In the genomic region with DNA sequence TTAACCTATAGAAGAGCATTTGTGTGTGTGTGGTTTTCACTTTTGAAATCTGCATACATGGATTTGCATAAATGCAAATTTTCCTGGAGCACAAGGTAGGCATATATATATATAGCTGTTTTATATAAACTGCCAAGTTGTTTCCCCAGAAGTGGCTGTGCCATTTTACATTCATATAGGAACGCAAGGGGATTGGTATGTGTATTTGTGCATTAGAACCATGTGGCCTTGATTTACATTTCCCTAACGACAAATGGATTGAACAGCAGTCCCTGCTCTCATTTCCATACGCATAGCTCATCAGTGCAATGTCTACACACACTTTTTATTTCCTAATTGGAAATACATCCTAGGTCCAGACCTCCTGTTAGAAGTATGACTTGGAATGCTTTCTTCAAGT, we compare ENCODE assay signal across 23 mouse cellular contexts.
"Had no signal": no experiment of that assay in that cellular context is flagged by ENCODE, and none has a peak within 500 bp of the region (broad histone marks: within the 10 kb centered on the region; RNA-seq: fewer than 3 reads in every experiment).

No protein-coding gene starts in this region.

- H3K9me3 ChIP-seq: limb, embryonic 12.5 days; limb, embryonic 15.5 days; megakaryocyte, embryonic 14.5 days; midbrain, embryonic 10.5 days; midbrain, embryonic 13.5 days; neural tube, embryonic 12.5 days; neural tube, embryonic 15.5 days had no signal

- H3K36me3 ChIP-seq: limb, embryonic 12.5 days; limb, embryonic 15.5 days; midbrain, embryonic 10.5 days; midbrain, embryonic 13.5 days; neural tube, embryonic 12.5 days; neural tube, embryonic 15.5 days had no signal

- H3K4me1 ChIP-seq: limb, embryonic 15.5 days; megakaryocyte, embryonic 14.5 days; midbrain, embryonic 10.5 days; neural tube, embryonic 12.5 days had no signal

- H3K4me3 ChIP-seq: layer of hippocampus, adult 2 months; limb, embryonic 12.5 days; limb, embryonic 15.5 days; megakaryocyte, embryonic 14.5 days; midbrain, embryonic 10.5 days; midbrain, embryonic 13.5 days; neural tube, embryonic 12.5 days; neural tube, embryonic 15.5 days had no signal

- H3K27me3 ChIP-seq: limb, embryonic 12.5 days; limb, embryonic 15.5 days; megakaryocyte, embryonic 14.5 days; midbrain, embryonic 13.5 days; neural tube, embryonic 12.5 days; neural tube, embryonic 15.5 days had no signal

- ATAC-seq: liver, postnatal 0 days; lung, postnatal 0 days; midbrain, embryonic 13.5 days had no signal

- H3K9ac ChIP-seq: limb, embryonic 12.5 days; limb, embryonic 15.5 days; liver, embryonic 14.5 days; liver, postnatal 0 days; lung, embryonic 14.5 days; midbrain, embryonic 13.5 days; neural tube, embryonic 12.5 days; neural tube, embryonic 15.5 days had no signal

- DNase-seq: kidney, postnatal 25 days; layer of hippocampus, adult 9-11 months; left cerebral cortex, postnatal 4 days; liver, postnatal 0 days; lung, embryonic 14.5 days; lung, postnatal 36 days; right cerebral cortex, adult 18-20 months; right cerebral cortex, postnatal 14 days; right cerebral cortex, postnatal 4 days; thymus, postnatal 25 days had no signal

- H3K4me2 ChIP-seq: limb, embryonic 12.5 days; limb, embryonic 15.5 days; liver, embryonic 11.5 days; lung, embryonic 14.5 days; midbrain, embryonic 13.5 days; neural tube, embryonic 12.5 days; neural tube, embryonic 15.5 days had no signal

- H3K27ac ChIP-seq: kidney, postnatal 0 days; layer of hippocampus, adult 2 months; limb, embryonic 12.5 days; limb, embryonic 15.5 days; liver, embryonic 14.5 days; midbrain, embryonic 10.5 days; midbrain, embryonic 13.5 days; neural tube, embryonic 12.5 days; neural tube, embryonic 15.5 days; stomach, postnatal 0 days had no signal
